ENCODE assay signal across 15 mouse cellular contexts in genomic region chr9:25539461-25539860, GRCm38 (mm10).
"Had no signal": no experiment of that assay in that cellular context is flagged by ENCODE, and none has a peak within 500 bp of the region (broad histone marks: within the 10 kb centered on the region; RNA-seq: fewer than 3 reads in every experiment).

No protein-coding gene starts in this region.

- H3K4me1 ChIP-seq: limb, embryonic 15.5 days; liver, embryonic 12.5 days; lung, embryonic 15.5 days; midbrain, embryonic 10.5 days; neural tube, embryonic 13.5 days had no signal

- H3K27me3 ChIP-seq: limb, embryonic 15.5 days; liver, embryonic 12.5 days; lung, embryonic 15.5 days; neural tube, embryonic 13.5 days had no signal

- H3K9me3 ChIP-seq: limb, embryonic 15.5 days; liver, embryonic 12.5 days; lung, embryonic 15.5 days; midbrain, embryonic 10.5 days; neural tube, embryonic 13.5 days had no signal

- DNase-seq: kidney, adult 18-20 months; kidney, postnatal 10 days; kidney, postnatal 4 days; retina, postnatal 1 day; right cerebral cortex, postnatal 4 days; spleen, adult 18-20 months; thymus, adult 18-20 months; thymus, postnatal 14 days had no signal

- H3K36me3 ChIP-seq: limb, embryonic 15.5 days; liver, embryonic 12.5 days; lung, embryonic 15.5 days; midbrain, embryonic 10.5 days; neural tube, embryonic 13.5 days had no signal

- H3K4me3 ChIP-seq: layer of hippocampus, adult 2 months; limb, embryonic 15.5 days; liver, embryonic 12.5 days; lung, embryonic 15.5 days; midbrain, embryonic 10.5 days; neural tube, embryonic 13.5 days had no signal

- ATAC-seq: liver, embryonic 12.5 days; midbrain, embryonic 16.5 days had no signal

- H3K27ac ChIP-seq: layer of hippocampus, adult 2 months; limb, embryonic 15.5 days; liver, embryonic 12.5 days; lung, embryonic 15.5 days; midbrain, embryonic 10.5 days; neural tube, embryonic 13.5 days had no signal
